In the genomic region with DNA sequence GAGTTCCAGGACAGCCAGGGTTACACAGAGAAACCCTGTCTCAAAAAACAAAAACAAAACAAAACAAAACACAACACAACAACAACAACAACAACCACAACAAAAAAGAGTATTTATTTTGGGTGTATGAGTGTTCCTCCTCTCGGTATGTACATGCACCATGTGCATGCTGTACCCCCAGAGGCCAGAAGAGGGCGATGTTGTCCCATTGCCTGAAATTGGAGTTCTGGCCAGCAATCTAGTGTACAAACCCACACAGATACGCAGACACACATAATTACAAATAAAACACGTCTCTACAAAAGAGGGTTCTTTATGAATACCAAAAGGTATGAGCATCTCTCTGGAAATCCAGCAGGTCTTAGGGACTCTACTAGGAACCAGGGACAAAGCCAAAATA, we compare ENCODE assay signal across 10 mouse cellular contexts.
DNase-seq lines count a peak whose midpoint lies in the region; ATAC-seq and TF ChIP-seq lines count a peak whose summit lies in the region.
"Had no signal": no experiment of that assay in that cellular context is flagged by ENCODE, and none has a peak within 500 bp of the region (broad histone marks: within the 10 kb centered on the region; RNA-seq: fewer than 3 reads in every experiment).

No protein-coding gene starts in this region.

- no peaks in the 10 kb centered on the region for H3K4me1 ChIP-seq in G1E (ENCODE audit: insufficient read depth, low read depth, low read length)
- H3K4me1 ChIP-seq: limb, embryonic 12.5 days had no signal

- H3K9me3 ChIP-seq in G1E (replicated peaks) = peaks cover 5% of the 10 kb centered on the region; the same call in 1 of the 2 replicates
- H3K9me3 ChIP-seq: limb, embryonic 12.5 days had no signal

- H3K27me3 ChIP-seq in G1E (ENCODE audit: insufficient read depth, low read length) = no peaks in the 10 kb centered on the region
- H3K27me3 ChIP-seq: limb, embryonic 12.5 days had no signal

- no peak for ATAC-seq in G1E (ENCODE audit: extremely low read depth, insufficient number of reproducible peaks, low FRiP score, poor library complexity, severe bottlenecking)

- no peaks in the 10 kb centered on the region for H3K36me3 ChIP-seq in G1E (replicated peaks)
- H3K36me3 ChIP-seq: limb, embryonic 12.5 days had no signal

- DNase-seq in cerebellum, postnatal 10 days = peak; percentile 53 to 64
- no peak for DNase-seq in cerebellum, adult 9-11 months
- peak; percentile 36 to 54 for DNase-seq in left cerebral cortex, adult 18-20 months (ENCODE audit: low spot score in 2 of 2)
- DNase-seq in left cerebral cortex, adult 8-10 months (ENCODE audit: low spot score in 2 of 2) = no peak
- no peak for DNase-seq in G1E (ENCODE audit: low spot score)
- peak; percentile 13 for DNase-seq in kidney, postnatal 14 days
- DNase-seq in thymus, postnatal 14 days = peak; percentile 24
- DNase-seq in gastrocnemius, postnatal 4 days (ENCODE audit: low spot score in 2 of 2) = no peak

- no peak overlapping the region for H3K4me3 ChIP-seq in G1E (ENCODE audit: low read depth, low read length)
- H3K4me3 ChIP-seq: erythroblast, embryonic 14.5 days; limb, embryonic 12.5 days had no signal

- TF ChIP-seq CTCF in G1E (IDR thresholded peaks at IDR 0.05; ENCODE audit: low read depth, low read length) = peak; percentile 44

Comparison
In these comparisons a context has a peak if more than half of its experiments do, and no peak if none do; other contexts are left out.
1. DNase-seq: peak in cerebellum, postnatal 10 days (2 of 2), left cerebral cortex, adult 18-20 months (2 of 2), kidney, postnatal 14 days (single experiment) and thymus, postnatal 14 days (single experiment); none in cerebellum, adult 9-11 months (single experiment), left cerebral cortex, adult 8-10 months (0 of 2), G1E (single experiment) and gastrocnemius, postnatal 4 days (0 of 2).